Mouse (Mus musculus): ENCODE results near the gene Prr7.
"Not testable (repeated sequence)": the region's sequence is repeated elsewhere in the genome, so short reads cannot be mapped to it uniquely, and the experiment has no call there.

Gene Prr7

GRCm38 (mm10) chr13:55464027-55464884 is at the start of gene Prr7:
Prr7 (plus strand) TSS chr13:55464267.
- in situ Hi-C loops (cut with MboI, MseI): no loop called here

- in situ Hi-C loops (cut with MboI, MseI): loop anchor here in 1 of 2 experiments (5.0 kb wide), 1 partner anchor 62 kb away; no protein-coding TSS in a partner anchor
Measured at GRCm38 (mm10) chr13:55414743-55415380, 49.2 kb upstream of the Prr7 start, which contains the start of gene Pfn3. Pfn3 (minus strand) TSS chr13:55415232.

- in situ Hi-C loops (cut with MboI, MseI): loop anchor here in 1 of 2 experiments (5.0 kb wide), 1 partner anchor 59 kb away; no protein-coding TSS in a partner anchor
Measured at GRCm38 (mm10) chr13:55418004-55418403, 46.1 kb upstream of the Prr7 start.

DNA sequence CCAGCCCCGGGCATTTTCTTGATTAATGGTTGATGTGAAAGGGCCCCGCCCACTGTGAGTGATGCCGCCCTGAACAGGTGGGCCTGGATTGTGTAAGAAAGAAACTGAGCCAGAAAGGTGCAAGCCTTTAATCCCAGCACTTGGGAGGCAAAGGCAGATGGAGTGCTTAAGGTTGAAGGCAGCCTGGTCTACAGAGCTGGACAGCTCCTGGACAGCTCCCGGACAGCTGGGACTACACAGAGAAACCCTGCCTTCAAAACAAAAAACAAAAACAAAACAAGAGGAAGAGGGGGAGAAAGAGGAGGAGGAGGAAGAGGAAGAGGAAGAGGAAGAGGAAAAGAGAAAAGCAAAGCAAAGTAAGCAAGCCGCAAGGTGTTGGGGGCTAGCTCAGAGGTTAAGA is 44.9 kb upstream of the Prr7 start:
- in situ Hi-C loops (cut with MboI, MseI): loop anchor here in 1 of 2 experiments (5.0 kb wide), 1 partner anchor 58 kb away; no protein-coding TSS in a partner anchor

DNA sequence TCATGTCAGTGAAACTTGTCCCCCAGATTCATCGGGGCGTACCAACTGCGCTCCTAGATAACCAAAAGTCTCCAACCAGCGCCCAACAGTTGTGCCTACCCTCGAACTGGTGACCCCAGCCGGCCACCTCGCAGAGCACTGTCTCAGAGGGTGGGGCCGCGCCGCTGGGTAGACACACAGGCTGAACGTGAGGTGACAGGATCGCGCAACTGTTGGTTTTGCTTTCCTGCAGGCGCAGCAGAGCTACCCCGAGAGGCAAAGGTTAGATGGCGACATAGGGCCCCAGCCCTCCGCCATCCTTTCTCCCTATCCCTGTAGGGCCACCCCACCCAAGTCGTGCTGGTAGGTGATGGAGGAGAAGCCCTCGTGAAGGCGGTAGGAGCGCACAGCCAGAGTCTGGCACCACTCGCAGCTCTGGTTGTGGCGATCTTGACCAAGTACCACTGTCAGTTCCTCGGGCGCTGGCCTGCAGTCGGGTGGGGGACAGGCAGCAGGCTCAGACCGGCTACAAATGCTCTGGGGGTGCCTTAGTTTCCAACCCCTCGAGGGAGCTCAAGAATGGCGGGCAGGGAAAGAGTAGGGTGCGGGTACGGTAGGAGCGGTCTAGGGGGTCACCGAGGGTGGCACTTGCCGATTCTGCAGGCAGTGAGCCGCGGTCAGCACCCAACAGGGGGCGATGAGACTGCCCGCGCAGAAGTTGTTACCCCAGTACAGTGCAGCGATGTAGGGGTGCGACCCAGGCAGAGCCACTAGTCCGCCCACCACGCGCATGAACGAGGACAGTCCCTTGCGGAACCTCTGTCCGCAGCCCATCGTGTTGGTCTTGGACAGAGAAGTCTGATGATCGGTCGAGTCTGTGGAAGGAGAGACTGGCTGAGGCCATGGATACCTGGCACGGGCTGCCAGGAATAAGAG is 43.8 kb upstream of the Prr7 start:
- in situ Hi-C loops (cut with MboI, MseI): loop anchor here in 1 of 2 experiments (5.0 kb wide), 1 partner anchor 37 kb away; no protein-coding TSS in a partner anchor

DNA sequence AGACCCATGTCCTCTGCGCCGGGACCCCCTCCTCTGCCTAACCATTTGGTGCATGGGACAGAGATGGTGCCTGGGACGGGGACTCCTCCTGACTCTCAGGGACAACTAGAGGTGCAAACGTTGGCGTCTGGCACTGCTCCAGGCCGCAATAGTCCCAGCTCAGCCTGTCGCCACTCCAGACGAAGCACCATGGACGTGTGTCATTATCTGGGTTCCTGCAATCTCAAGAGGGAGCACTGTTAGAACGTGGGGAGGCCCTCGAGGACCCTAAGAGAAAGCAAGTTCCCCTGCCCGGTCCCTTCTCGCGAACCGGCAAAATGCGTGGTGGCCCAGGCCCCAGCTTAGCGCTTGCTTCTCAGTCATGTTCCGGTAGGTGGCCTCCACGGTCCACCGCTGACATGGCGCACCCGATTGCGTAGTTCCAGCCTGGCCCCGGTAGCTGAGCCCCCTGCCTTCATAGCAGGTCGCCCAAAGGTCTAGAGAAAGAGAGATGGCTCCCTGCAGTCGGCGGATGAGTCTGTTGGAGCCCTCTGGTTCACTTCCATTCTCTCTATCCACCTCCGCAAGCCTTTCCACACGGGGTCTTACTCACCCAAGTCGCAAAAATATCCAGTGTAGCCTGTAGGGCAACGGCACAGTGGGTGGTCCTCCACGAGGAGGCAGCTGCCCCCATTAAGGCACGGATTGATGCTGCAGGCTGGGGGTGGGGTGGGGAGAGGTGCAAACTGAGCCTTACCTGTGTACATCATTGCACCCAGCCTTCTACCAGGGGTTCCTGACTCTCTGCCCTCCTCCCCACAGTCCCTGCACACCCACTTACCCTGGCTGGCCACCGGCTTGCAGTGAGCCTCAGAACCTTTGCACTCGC is 42.9 kb upstream of the Prr7 start:
- in situ Hi-C loops (cut with MboI, MseI): loop anchor here in 1 of 2 experiments (5.0 kb wide), 1 partner anchor 36 kb away; no protein-coding TSS in a partner anchor

DNA sequence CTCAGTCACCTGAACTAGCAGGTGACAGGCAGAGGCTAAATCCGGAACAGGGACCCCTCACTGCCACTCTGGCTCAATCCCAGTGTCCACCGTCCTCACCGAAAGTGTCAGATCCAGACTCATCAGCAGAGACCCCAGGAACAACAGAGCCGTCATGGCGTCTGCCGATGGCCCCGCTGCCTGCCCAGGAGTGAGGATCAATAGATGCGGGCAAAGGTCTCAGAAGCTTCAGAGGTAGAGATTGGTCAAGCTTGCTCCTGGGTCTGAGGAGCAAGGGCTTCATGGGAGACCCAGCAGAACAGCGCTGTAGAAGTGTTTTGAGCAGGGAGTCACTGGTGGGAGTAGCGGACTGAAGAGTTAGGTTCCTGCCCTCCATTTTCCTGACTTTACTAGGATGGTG is 37.5 kb upstream of the Prr7 start, which contains the start of gene F12:
F12 (minus strand) TSS at position 181 of the 400 bp plus-strand sequence.
- in situ Hi-C loops (cut with MboI, MseI): no loop called here

DNA sequence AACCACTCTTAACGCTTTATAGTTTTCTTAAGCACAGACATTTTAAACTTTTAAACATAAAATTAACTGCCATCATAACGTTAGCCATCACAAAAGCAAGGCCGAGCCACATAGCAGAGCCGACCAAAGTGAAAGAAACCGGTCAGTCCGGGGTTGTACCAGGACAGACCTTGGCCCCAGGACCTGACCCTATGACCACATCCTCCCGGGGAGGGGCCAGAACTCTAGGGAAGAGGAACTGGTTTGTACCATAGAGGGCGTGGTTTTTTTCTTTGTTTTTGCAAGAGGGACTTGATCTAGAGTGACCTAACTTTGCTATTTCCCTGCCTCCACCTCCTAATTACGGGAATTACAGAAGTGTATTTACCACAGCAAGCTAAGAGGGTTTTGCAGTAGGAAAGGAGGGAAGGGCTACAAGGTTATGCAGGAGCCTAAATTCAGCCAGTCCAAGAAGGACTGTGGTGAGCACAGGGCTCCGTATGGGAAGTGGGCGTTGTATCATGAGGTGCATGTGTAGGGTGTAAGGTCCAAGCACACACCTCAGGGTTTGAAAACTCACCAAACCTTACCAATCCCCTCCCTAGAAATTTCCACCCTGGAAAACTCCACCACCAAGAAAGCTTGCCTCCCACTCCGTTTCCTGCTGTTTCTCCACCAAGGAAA is 34.7 kb upstream of the Prr7 start:
- in situ Hi-C loops (cut with MboI, MseI): no loop called here

GRCm38 (mm10) chr13:55430566-55430965 is 33.5 kb upstream of the Prr7 start:
- in situ Hi-C loops (cut with MboI, MseI): no loop called here

DNA sequence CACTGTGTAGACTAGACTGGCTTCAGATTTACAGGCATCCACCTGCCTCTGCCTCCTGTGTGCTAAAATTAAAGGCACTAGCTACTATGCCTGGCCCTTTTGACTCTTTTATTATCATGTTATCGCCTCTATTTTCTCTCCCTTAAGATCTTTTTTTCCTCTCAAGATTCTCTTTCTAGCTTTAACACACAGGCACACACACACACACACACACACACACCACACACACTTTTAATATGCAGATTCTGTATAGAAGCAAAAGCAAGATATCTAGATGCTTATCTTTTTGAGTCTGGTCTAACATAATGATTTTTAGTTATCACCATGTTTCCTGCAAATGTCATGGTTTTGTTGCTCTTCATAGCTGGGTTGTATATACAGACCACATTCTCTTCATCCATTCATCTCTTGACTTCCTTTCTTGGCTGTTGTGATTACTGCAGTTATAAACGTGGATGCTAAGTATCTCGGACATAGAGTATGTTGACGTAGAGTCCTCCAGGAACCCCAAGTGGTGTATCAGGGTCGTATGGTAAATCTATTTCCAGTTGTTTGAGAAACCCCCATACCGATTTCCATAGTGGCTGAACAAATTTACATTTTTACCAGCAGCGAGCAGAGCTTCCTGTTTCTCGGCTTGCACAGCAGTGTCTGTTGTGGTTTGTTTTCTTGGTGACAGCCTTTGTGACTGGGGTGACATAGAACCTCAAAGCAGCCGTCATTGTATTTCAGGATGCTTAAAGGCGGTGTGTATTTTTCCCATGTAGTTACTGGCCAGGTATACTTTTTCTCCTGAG is 32.0 kb upstream of the Prr7 start:
- in situ Hi-C loops (cut with MboI, MseI): no loop called here

DNA sequence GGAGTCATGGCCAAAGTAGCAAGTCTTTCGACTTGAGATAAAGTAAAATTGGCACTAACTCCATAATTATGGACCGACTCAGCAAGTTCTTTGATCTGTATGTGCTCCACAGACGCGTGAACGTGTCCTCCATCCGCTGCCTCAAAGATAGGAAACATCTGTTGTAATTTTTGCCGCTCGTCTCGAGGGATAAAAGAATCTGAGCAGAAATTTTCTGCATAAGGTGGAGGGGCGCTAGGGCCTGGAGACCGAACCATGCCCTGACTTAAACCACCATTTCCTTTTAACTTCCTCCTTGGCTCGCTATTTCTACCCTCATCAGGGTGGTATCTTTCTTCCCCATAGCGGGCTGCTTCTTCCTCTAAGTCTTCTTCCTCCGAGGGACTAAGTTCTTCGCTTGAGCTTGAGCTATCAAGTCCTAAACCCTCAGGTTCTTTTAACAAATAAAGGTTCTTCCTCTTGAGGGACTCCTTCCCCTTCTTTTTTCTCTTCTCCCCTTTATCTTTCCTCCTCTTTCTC is 26.9 kb upstream of the Prr7 start:
- in situ Hi-C loops (cut with MboI, MseI): not testable (repeated sequence)

DNA sequence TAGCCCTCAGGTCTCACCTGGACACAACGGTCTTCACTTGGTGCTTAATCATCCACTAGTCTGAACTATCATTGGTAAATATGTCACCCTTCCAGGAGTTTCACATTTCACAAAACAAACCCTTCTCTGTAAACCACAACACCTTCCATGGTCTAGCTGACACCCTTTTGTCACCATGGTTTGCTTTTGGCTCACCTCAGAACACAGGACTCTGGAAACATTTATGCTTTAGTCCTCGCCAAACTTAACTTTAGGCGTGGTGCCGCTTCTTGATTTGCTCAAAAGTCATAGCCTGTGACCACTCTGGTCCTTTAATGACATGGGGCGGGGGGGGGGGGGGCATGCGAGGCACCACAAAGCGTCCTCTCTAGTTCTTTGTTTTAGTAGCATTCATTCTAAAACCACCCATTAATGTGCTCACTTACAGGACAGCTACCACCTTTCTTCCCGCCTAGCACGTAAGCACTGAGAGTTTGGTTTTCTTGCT is 20.2 kb upstream of the Prr7 start:
- in situ Hi-C loops (cut with MboI, MseI): loop anchor here in 1 of 2 experiments (10.0 kb wide), 1 partner anchor 749 kb away; the partner anchor contains the start of gene Rnf44

DNA sequence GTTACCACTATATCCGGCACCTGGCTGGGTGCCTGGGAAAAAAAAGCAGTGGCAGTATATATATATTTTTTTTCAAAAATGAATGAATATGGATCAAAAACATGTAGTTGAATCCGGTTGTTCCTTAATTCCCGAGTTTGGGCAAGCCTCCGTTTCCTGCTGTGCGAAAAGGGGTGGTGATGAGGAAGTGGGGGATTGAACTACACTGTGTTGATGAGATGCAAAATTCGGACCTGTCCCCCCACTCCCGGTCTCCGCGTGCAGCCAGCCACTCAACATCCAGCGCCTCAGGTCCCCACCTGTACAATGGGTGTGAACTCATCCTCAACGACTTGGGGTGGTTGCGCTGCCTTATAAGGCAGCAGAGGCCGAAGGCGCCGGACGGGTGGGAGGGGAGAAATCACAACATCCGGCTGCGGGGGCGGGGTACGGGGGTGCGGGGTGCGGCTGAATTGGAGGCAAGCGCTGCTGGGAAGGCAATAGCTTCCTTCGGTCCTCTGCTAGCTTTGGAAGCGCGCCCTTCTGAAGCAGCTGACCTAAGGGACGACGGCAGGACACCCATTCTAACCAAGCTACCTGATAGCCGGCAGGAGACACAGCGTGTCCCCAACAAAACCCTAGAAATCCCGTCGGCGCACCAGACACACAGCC is 19.7 kb upstream of the Prr7 start:
- in situ Hi-C loops (cut with MboI, MseI): loop anchor here in 1 of 2 experiments (10.0 kb wide), 1 partner anchor 750 kb away; the partner anchor contains the start of gene Rnf44

DNA sequence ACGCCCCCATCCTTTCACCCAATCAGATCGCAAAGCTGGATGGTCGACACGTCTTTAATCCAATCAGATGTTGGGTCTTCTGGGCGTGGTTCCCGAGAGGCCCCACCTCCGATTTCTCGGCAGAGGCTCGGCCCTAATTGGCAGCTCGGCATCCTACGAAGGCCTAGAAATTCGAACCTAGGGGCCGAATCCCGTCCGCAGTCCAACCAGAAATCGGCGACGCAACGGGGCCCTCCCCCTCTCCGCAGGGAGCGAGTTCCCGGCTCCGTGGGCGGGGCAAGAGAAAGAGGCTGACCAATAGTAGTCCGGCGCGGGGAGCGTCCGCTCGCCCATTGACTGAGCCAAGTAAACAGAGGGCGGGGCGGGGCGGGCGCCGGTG is 19.1 kb upstream of the Prr7 start, which contains the start of gene Grk6:
Grk6 (plus strand) TSS at position 136 of the 379 bp plus-strand sequence.
- in situ Hi-C loops (cut with MboI, MseI): loop anchor here in 1 of 2 experiments (10.0 kb wide), 1 partner anchor 750 kb away; the partner anchor contains the start of gene Rnf44

- in situ Hi-C loops (cut with MboI, MseI): loop anchor here in 1 of 2 experiments (10.0 kb wide), 1 partner anchor 751 kb away; the partner anchor contains the start of gene Rnf44
Measured at GRCm38 (mm10) chr13:55445361-55446091, 18.5 kb upstream of the Prr7 start.

DNA sequence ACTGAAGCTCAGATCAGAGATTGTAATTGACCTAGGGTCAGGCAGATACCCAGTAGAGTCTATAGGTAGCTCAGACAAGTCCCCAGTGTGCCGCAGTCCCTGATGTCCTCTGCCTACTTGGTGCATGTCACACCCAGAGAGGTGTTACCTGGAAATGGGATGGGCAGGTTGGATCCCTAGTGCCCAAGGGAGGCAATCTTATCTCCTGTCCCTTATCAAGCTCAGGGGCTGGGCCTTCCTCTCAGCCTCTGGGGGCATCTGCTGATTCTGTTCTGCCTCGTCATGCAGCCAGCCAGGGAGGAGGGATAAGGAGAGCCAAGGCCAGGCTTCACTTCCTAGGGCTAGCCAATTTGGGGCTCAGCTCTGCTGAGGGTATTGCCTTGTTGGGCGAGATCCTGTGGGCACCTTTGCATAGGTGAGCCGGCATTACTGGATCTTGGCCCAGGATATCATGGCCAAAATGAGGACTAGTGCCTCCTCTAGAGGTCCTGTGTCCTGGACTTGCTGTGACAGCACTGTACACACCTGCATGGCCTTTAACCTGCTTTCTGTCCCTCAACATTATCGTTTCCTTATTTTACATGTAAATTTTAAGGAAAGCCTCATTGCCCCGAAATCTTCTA is 17.5 kb upstream of the Prr7 start:
- in situ Hi-C loops (cut with MboI, MseI): loop anchor here in 1 of 2 experiments (10.0 kb wide), 1 partner anchor 752 kb away; the partner anchor contains the start of gene Rnf44

Data from T-helper 17 cell (primary cell).